Mouse (Mus musculus): ENCODE measurements at regions not wholly inside any gene's neighbourhood (a gene's known extent, or its start where the extent isn't known, plus 50 kb on each side); places are given as distances from the start of the nearest gene placed in this dataset.

DNA sequence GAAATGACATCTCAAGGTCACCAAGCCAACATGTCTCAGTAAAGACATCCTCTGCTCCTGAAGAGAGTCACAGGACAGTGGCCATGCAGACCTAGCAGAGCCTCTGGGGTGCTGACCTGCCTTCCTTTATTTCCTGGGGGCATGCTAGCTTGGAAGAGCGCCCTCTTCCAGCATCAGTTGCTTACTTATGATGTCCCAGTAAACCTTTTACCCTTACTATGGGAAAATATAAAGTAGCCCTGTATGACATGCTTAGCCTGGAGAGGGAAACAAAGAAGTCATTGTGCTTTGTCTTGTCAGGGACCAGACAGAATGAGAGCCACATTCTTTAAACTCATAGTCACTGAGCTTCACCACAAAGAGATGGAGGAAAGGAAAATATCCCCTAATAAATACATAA is 82.9 kb downstream of the Postn start:
- WGBS: 43% methylated on average over 1 of the region's 1 CpGs
- Histone ChIP-seq H3K36me3 (ENCODE audit: control insufficient read depth, insufficient read depth, low read length) (no peaks in the 10 kb centered on the region), H3K4me2 (ENCODE audit: low read depth, low read length) (no peak overlapping the region), H3K27ac (ENCODE audit: low read depth, low read length) (no peak overlapping the region), H3K4me1 (ENCODE audit: control insufficient read depth, insufficient read depth, low read length) (no peaks in the 10 kb centered on the region), H3K4me3 (ENCODE audit: low read depth, low read length) (no peak overlapping the region), H3K9me3 (ENCODE audit: control insufficient read depth, low read length) (no peaks in the 10 kb centered on the region), H3K27me3 (ENCODE audit: control insufficient read depth, insufficient read depth, low read length) (no peaks in the 10 kb centered on the region), H3K9ac (replicated peaks; ENCODE audit: low read depth, low read length) (no peak overlapping the region)
- no peak for ATAC-seq (ENCODE audit: low read depth)

DNA sequence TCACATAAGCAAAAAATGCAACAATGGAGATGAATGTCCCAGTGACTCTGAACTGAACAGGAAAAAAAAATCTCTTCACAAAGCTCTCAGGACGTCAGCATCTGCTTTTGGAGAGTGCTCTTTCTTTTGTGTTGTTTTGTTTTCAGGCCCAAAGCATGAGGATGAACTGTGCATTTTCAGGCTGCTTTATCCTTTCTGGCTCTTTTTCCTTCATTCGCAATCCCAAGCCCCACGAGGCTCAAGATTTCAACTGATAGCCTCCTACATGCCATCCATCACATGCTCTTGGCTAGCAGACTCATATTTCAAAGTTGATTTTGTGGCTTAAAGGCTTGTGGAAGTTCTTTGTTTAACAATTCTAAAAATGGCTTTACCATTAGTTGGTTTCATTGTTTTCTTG is 86.0 kb downstream of the Postn start:
- Histone ChIP-seq H3K9ac (replicated peaks; ENCODE audit: low read depth, low read length) (no peak overlapping the region), H3K27me3 (ENCODE audit: control insufficient read depth, insufficient read depth, low read length) (no peaks in the 10 kb centered on the region), H3K9me3 (ENCODE audit: control insufficient read depth, low read length) (no peaks in the 10 kb centered on the region), H3K36me3 (ENCODE audit: control insufficient read depth, insufficient read depth, low read length) (no peaks in the 10 kb centered on the region), H3K4me3 (ENCODE audit: low read depth, low read length) (no peak overlapping the region), H3K4me2 (ENCODE audit: low read depth, low read length) (no peak overlapping the region), H3K4me1 (ENCODE audit: control insufficient read depth, insufficient read depth, low read length) (no peaks in the 10 kb centered on the region), H3K27ac (ENCODE audit: low read depth, low read length) (no peak overlapping the region)
- WGBS: 35% methylated on average over 3 of the region's 3 CpGs
- no peak for ATAC-seq (ENCODE audit: low read depth)

DNA sequence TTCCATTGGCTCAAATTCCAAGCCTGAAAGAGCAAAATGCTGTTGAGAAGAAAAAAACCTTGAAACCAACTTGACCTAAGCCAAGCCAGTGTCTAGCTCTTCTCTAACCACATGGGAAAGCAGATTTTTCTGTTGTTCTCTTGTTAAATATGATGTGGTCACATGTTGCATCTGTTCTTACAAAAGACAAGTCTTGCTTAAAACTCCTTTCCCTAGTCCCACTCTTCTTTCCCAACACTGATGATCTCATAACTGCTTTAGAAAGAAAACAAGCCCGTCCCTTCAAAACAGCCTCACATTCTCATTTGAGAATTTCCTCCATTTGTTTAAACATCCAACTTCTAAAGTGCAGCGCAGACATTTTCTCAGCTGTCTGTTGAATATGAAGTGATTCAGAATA is 96.5 kb downstream of the Postn start:
- no peak overlapping the region for H3K9ac ChIP-seq (replicated peaks; ENCODE audit: low read depth, low read length)
- H3K9me3 ChIP-seq (ENCODE audit: control insufficient read depth, low read length): no peaks in the 10 kb centered on the region
- H3K4me3 ChIP-seq (ENCODE audit: low read depth, low read length): no peak overlapping the region
- H3K4me2 ChIP-seq (ENCODE audit: low read depth, low read length): no peak overlapping the region
- H3K4me1 ChIP-seq (ENCODE audit: control insufficient read depth, insufficient read depth, low read length): no peaks in the 10 kb centered on the region
- H3K36me3 ChIP-seq (ENCODE audit: control insufficient read depth, insufficient read depth, low read length): no peaks in the 10 kb centered on the region
- no peak for ATAC-seq (ENCODE audit: low read depth)
- H3K27me3 ChIP-seq (ENCODE audit: control insufficient read depth, insufficient read depth, low read length): no peaks in the 10 kb centered on the region
- no peak overlapping the region for H3K27ac ChIP-seq (ENCODE audit: low read depth, low read length)
- WGBS: 83% methylated on average over 2 of the region's 2 CpGs

DNA sequence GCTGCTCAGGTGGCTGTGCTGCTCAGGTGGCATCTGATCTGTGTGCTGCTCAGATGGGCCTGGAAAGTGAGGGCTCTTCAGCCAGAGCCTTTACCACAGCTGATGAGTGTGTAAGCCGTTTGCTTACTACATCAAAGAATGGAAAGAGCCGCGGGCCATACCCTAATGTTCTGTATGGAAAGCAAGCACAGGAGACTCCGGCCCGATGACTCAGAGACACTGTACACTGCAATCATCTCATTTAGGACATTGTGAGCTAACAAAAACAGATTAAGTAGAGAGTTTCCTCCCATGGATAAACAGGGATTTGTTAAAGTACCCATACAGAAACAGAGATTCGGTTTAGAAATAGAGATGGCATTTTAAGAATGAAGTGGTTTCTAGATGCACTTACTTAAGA is 100.5 kb downstream of the Postn start:
- no peak for ATAC-seq (ENCODE audit: low read depth)

DNA sequence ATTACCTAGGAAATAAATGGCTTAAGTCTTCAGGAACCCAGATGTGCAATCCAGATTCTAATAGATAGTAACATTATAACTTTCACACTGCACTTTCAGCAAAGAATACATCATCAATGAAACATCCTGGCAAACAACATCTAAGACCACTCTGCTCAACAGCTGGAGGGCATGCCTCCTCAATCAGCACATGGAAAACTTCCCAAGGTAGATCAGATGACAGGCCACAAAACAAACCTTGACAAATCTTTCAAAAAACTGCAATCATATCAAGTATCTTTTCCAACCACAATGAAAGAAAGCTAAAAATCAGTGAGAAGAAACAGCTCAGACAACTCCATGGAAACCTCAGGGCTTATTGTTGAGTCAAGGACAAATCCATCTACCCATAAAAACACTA is 105.2 kb downstream of the Postn start:
- no peaks in the 10 kb centered on the region for H3K9me3 ChIP-seq (ENCODE audit: control insufficient read depth, low read length)
- no peak overlapping the region for H3K27ac ChIP-seq (ENCODE audit: low read depth, low read length)
- no peak overlapping the region for H3K4me2 ChIP-seq (ENCODE audit: low read depth, low read length)
- H3K9ac ChIP-seq (replicated peaks; ENCODE audit: low read depth, low read length): no peak overlapping the region
- no peaks in the 10 kb centered on the region for H3K4me1 ChIP-seq (ENCODE audit: control insufficient read depth, insufficient read depth, low read length)
- H3K36me3 ChIP-seq (ENCODE audit: control insufficient read depth, insufficient read depth, low read length): no peaks in the 10 kb centered on the region
- no peak for ATAC-seq (ENCODE audit: low read depth)
- no peaks in the 10 kb centered on the region for H3K27me3 ChIP-seq (ENCODE audit: control insufficient read depth, insufficient read depth, low read length)
- H3K4me3 ChIP-seq (ENCODE audit: low read depth, low read length): no peak overlapping the region

More for the DNA sequence above, 100.5 kb downstream of the Postn start:
- no peak overlapping the region for H3K4me2 ChIP-seq (ENCODE audit: low read depth, low read length)
- no peaks in the 10 kb centered on the region for H3K36me3 ChIP-seq (ENCODE audit: control insufficient read depth, insufficient read depth, low read length)
- H3K4me3 ChIP-seq (ENCODE audit: low read depth, low read length): no peak overlapping the region
- 94% methylated on average over 6 of the region's 6 CpGs for WGBS
- H3K27ac ChIP-seq (ENCODE audit: low read depth, low read length): no peak overlapping the region
- H3K4me1 ChIP-seq (ENCODE audit: control insufficient read depth, insufficient read depth, low read length): no peaks in the 10 kb centered on the region
- H3K27me3 ChIP-seq (ENCODE audit: control insufficient read depth, insufficient read depth, low read length): no peaks in the 10 kb centered on the region
- H3K9me3 ChIP-seq (ENCODE audit: control insufficient read depth, low read length): no peaks in the 10 kb centered on the region
- H3K9ac ChIP-seq (replicated peaks; ENCODE audit: low read depth, low read length): no peak overlapping the region

DNA sequence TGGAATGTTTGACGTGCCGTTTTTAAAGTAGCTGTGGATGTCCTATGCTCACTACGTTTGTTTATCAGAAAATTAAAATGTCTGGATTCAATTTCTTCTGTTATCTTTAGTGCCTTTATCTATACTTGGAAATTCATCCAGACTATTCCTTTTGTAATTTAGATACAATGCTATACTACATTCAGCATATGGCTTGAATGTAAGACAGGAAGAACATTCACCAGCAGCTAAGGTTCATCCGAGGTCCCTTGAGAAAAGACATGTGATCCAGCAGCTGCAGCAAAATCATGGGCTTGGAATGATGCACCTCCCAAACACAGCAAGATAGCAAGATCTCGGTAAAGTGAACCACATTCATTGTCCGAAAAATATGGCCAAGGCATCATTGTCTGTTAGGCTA is 113.3 kb downstream of the Postn start:
- H3K4me3 ChIP-seq (ENCODE audit: low read depth, low read length): no peak overlapping the region
- ATAC-seq (ENCODE audit: low read depth): no peak
- 88% methylated on average over 6 of the region's 6 CpGs for WGBS
- no peak overlapping the region for H3K4me2 ChIP-seq (ENCODE audit: low read depth, low read length)
- H3K4me1 ChIP-seq (ENCODE audit: control insufficient read depth, insufficient read depth, low read length): no peaks in the 10 kb centered on the region
- no peaks in the 10 kb centered on the region for H3K36me3 ChIP-seq (ENCODE audit: control insufficient read depth, insufficient read depth, low read length)
- H3K9me3 ChIP-seq (ENCODE audit: control insufficient read depth, low read length): no peaks in the 10 kb centered on the region
- no peaks in the 10 kb centered on the region for H3K27me3 ChIP-seq (ENCODE audit: control insufficient read depth, insufficient read depth, low read length)
- no peak overlapping the region for H3K9ac ChIP-seq (replicated peaks; ENCODE audit: low read depth, low read length)
- H3K27ac ChIP-seq (ENCODE audit: low read depth, low read length): no peak overlapping the region

DNA sequence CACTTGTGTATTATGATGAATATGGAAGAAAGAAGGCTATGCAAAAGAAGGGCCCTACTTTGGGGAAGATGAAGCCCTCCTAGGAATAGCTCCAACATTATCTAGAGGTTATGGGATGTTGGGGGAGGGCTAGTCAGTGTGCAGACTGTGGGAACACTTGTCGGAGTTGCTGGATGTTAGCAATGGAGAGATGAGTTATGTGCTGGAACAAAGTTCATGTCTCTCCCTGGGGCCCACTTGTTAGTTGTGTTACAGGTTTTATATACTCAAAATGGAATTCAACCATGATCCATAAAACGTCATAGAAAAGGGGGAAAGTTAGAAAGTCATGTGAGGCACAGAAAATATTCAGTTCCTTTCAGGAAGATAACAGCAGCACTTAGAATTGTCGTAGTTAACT is 115.0 kb downstream of the Postn start:
- WGBS: 66% methylated on average over 3 of the region's 3 CpGs
- no peak overlapping the region for H3K9ac ChIP-seq (replicated peaks; ENCODE audit: low read depth, low read length)
- H3K9me3 ChIP-seq (ENCODE audit: control insufficient read depth, low read length): no peaks in the 10 kb centered on the region
- no peak overlapping the region for H3K4me2 ChIP-seq (ENCODE audit: low read depth, low read length)
- no peak for ATAC-seq (ENCODE audit: low read depth)
- no peaks in the 10 kb centered on the region for H3K27me3 ChIP-seq (ENCODE audit: control insufficient read depth, insufficient read depth, low read length)
- no peaks in the 10 kb centered on the region for H3K4me1 ChIP-seq (ENCODE audit: control insufficient read depth, insufficient read depth, low read length)
- no peak overlapping the region for H3K4me3 ChIP-seq (ENCODE audit: low read depth, low read length)
- no peaks in the 10 kb centered on the region for H3K36me3 ChIP-seq (ENCODE audit: control insufficient read depth, insufficient read depth, low read length)
- no peak overlapping the region for H3K27ac ChIP-seq (ENCODE audit: low read depth, low read length)

DNA sequence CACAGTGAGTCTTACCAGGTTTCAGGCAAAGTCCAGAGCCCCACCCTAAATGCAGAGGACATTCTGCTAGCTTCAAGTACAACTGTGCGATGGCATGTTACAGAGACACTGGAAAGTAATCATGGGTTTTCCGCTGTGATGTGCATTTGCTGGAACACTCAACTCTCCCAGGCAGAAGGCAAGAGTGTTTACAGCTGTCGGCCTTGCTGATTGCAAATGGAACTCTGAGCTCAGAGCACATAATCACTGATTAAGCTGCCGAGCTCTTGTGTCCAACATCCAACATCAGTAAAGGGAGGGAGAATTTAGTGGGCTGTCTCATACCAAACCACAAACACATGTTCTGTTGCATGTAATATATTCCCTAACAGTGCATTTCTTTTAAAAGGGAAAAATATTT is 117.1 kb downstream of the Postn start:
- WGBS: 82% methylated on average over 4 of the region's 4 CpGs
- Histone ChIP-seq H3K9ac (replicated peaks; ENCODE audit: low read depth, low read length) (no peak overlapping the region), H3K36me3 (ENCODE audit: control insufficient read depth, insufficient read depth, low read length) (no peaks in the 10 kb centered on the region), H3K4me2 (ENCODE audit: low read depth, low read length) (no peak overlapping the region), H3K4me1 (ENCODE audit: control insufficient read depth, insufficient read depth, low read length) (no peaks in the 10 kb centered on the region), H3K9me3 (ENCODE audit: control insufficient read depth, low read length) (no peaks in the 10 kb centered on the region), H3K27ac (ENCODE audit: low read depth, low read length) (no peak overlapping the region), H3K4me3 (ENCODE audit: low read depth, low read length) (no peak overlapping the region), H3K27me3 (ENCODE audit: control insufficient read depth, insufficient read depth, low read length) (no peaks in the 10 kb centered on the region)
- ATAC-seq (ENCODE audit: low read depth): no peak

DNA sequence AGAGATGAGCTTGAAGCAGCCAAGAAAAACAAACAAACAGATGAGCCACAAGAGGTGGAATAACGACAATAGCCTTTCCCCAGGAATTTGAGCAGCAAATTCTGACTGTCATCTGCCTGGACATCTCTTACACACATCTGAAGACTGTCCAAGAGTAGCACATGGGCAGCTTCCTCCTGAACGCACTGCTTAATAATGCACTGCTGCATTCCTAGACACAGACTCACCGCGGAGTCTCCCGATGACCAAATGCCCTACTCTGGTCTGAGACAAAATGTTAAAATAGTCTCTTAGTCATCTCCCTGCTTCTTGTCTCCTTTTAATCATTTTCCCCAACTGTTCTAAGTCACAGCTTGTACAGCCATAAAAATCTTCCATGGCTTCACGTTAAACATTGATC is 119.3 kb downstream of the Postn start:
- no peaks in the 10 kb centered on the region for H3K36me3 ChIP-seq (ENCODE audit: control insufficient read depth, insufficient read depth, low read length)
- ATAC-seq (ENCODE audit: low read depth): no peak
- no peaks in the 10 kb centered on the region for H3K9me3 ChIP-seq (ENCODE audit: control insufficient read depth, low read length)
- 86% methylated on average over 6 of the region's 6 CpGs for whole genome bisulfite sequencing
- H3K4me3 ChIP-seq (ENCODE audit: low read depth, low read length): no peak overlapping the region
- no peak overlapping the region for H3K27ac ChIP-seq (ENCODE audit: low read depth, low read length)
- H3K9ac ChIP-seq (replicated peaks; ENCODE audit: low read depth, low read length): no peak overlapping the region
- no peaks in the 10 kb centered on the region for H3K27me3 ChIP-seq (ENCODE audit: control insufficient read depth, insufficient read depth, low read length)
- H3K4me2 ChIP-seq (ENCODE audit: low read depth, low read length): no peak overlapping the region
- no peaks in the 10 kb centered on the region for H3K4me1 ChIP-seq (ENCODE audit: control insufficient read depth, insufficient read depth, low read length)

DNA sequence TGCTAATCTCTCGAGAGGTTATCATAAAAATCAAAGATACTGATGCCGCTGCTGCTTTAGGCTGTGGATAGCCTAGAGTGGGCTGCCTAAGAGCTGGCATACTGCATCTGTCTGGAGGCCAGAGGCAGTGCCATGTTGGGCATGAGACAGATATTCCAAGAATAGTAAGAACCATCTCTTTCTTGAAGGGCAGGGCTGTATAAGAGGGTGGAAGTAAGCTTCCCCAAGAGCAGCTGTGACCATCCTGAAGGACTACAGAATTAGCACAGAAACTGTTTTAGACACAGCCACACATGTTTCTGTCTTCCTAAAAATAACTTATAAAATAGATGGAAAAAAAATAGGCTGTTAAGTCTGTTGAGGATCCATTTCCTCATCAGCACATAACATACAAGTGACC is 126.4 kb downstream of the Postn start:
- Histone ChIP-seq H3K36me3 (ENCODE audit: control insufficient read depth, insufficient read depth, low read length) (no peaks in the 10 kb centered on the region), H3K27ac (ENCODE audit: low read depth, low read length) (no peak overlapping the region), H3K9me3 (ENCODE audit: control insufficient read depth, low read length) (no peaks in the 10 kb centered on the region), H3K4me3 (ENCODE audit: low read depth, low read length) (no peak overlapping the region), H3K9ac (replicated peaks; ENCODE audit: low read depth, low read length) (no peak overlapping the region), H3K27me3 (ENCODE audit: control insufficient read depth, insufficient read depth, low read length) (no peaks in the 10 kb centered on the region), H3K4me1 (ENCODE audit: control insufficient read depth, insufficient read depth, low read length) (no peaks in the 10 kb centered on the region), H3K4me2 (ENCODE audit: low read depth, low read length) (no peak overlapping the region)
- 98% methylated on average over 2 of the region's 2 CpGs for WGBS
- no peak for ATAC-seq (ENCODE audit: low read depth)

Data from neural tube, embryonic 14.5 days (tissue).